Mouse (Mus musculus) heart, adult 11 months (tissue): ENCODE results near the gene Ncan.

Source experiments
- DNase-seq: peaks from one replicate; pipeline ENCODE4 v3.0.0; 2022

Ncan gene

GRCm38 (mm10) chr8:70120667-70121066, at the start of gene Ncan:
Ncan (minus strand) TSS chr8:70120873.
- peak; percentile 92 for DNase-seq

DNA sequence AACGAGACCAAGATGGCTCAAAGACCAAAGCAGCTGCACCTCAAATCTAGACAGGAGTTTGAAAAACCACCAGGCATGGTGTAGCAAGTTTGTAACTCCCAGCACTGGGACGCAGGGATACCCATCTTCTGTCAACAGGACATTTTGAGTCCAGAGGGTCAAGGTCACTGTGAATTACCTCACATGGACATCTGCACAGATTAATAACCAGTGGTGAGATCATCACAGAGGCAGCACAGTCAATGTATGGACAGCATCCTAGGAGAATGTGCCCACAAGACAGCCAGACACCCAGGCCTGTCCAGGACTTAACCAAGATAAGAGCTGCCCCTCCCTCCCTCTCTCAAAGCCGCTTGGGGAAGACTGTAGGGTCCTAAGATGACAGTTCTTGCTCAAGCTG, 49.4 kb upstream of the Ncan start:
- no peak for DNase-seq

GRCm38 (mm10) chr8:70166504-70167110, 45.9 kb upstream of the Ncan start:
- DNase-seq = peak; percentile 95

GRCm38 (mm10) chr8:70163316-70163715, 42.6 kb upstream of the Ncan start:
- DNase-seq = no peak

GRCm38 (mm10) chr8:70160015-70160414, 39.3 kb upstream of the Ncan start:
- DNase-seq = no peak

DNA sequence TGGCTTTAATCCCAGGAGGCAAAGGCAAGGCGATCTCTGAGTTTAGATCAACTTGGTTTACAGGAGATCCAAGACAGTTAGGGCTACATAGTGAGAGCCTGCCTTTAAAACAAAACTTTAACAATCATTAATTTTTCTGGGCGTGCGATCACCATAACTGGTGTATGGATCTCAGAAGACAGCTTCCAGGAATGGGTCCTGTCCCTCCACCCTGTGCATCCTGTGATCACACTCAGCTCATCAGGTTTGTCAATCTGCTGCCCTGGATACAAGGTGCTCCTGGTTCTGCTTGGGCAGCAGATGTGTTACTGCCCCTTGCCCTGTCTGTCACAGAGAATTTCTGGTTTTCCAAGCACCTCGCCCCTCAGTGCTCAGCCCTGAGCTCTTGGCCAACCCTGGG, 38.5 kb upstream of the Ncan start:
- no peak for DNase-seq

- peak; percentile 94 for DNase-seq
Measured at GRCm38 (mm10) chr8:70158069-70158853, 37.6 kb upstream of the Ncan start.

DNA sequence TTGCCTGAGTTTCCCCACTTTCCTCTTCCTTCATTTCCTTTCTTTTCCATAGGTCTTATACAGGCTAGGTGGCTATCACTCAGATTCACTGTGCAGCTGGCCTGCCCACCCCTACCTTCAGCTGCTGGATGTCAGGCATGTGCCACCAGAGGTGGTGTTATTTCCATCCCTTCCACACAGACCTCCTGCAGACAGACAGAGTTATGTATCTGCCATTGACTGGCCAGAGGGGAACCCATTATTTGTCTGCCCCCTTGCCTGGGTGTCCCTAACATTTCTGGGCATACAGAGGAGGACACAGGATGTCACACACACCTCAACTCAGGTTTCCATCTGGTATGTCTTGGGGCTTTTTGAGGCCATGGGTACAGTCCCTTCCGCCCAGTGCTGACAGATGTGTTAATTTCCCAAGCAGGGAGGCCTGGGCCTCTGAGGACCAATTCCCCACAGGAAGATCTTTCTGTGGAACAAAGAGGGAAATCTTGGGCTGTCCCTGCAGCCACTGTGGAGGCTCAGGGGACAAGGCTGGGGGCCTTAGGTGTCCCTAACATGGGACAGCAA, 36.6 kb upstream of the Ncan start:
- peak; percentile 86 for DNase-seq

DNA sequence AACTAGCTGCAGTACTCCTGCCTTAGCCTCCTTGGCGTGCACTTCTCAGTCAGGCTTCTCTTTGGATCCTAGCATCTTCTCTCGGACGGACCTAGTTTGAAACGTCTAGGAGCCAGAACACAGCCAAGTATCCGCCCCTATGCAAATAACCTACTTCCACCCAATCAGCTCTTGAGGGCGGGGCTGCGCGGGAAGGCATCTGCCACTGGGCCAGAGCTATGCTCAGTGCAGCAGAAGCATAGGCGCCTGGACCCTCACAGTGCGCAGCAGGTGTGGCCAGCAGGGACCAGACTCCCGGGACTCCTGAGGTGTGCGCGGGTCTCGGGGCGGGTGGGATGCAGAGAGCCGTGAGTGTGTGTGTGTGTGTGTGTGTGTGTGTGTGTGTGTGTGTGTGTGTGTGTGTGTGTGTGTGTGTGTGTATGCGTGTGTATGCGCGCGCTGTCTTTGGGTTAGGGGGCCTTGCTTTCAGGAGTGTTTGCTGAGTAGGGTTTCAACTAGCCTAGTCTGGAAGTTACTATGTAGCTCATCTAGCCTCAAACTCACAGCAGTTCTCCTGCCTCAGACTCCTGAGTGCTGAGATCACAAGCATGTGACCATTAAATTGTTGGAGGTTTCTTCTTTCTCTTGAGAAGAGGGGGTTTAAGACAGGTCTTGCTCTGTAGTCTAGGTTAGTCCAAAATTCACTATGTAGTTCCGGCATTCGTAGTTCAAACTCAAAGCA, 32.0 kb upstream of the Ncan start:
- DNase-seq = peak; percentile 96

DNA sequence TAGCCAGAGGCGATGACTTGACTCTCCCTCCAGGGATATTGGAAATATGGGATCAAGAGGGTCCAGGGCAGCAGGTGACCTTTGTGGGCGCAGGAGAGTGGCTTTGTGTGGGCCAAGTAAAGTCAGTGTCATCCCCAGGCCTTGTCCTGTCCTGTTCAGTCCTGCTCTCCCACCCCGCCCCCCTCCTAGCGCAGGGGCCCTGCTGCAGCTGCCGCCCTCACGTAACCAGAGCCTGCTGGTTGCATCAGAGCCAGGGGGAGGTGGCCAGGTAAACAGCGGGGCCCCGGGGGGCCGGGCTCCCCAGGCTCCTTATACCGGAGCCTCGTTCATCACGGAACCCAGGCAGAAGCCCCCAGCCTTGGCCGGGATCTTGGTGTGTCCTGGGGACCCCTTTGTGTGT, 29.5 kb upstream of the Ncan start:
- DNase-seq = no peak

GRCm38 (mm10) chr8:70147678-70148607, 27.3 kb upstream of the Ncan start:
- no peak for DNase-seq

DNA sequence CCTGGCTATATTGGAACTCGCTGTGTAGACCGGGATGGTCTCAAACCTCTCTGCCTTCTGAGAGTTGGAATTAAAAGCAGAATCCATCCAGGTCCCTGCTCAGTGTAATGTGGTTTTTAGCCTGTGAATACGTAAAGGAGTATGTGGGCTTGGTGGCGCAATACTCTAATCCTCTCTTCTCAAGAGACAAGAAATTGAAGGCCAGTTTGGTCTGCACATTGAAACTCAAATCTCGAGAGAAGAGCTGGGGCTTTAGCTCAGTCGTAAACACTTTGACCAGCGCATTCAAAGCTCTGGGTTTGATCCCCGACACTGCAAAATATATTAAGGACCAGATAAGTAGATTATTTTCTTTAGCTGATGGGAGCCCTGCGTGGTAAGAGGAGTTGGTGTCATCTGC, 19.3 kb upstream of the Ncan start:
- DNase-seq = no peak

DNA sequence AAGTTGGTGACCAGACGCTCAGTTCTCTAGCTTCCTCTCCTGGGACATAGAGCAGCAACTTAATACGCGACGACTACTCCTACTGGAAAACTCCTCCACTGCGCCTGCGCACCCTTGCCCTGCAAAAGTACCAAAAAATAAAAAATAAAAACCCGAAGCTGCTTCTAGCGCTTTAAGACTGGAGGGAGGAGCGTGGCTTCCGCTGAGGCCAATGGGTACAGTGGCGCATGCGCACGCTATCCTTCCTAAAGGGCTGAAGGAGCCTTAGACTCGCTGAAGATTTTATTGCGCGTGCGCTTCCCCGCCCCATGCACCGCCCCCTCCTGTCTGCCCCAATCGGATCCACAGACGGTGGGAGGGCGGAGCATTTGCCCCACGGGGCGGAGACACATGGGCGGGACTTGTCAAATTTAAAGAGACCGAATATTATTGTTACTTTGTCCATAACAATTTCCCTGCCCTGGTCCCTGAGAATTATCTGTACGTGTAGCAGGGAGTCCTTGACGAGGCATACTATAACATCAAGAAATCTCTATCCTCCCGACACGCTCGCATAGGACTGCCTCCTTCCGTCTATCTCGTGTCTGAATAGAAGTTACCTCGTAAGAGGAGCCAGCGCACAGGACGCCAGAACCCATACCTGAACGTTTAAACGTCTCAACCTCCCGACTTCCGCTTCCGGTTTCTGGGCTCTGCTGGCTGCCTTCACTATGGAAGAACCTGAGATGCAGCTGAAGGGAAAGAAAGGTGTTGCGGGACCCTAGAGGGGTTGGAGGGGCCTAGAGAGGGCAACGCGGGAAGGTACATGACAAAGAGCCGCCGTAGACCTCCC, 18.6 kb upstream of the Ncan start, which contains the start of the genes Rfxank, Borcs8 and Mef2b:
Gene Rfxank (minus strand): TSS at position 129 of the 832 bp plus-strand sequence.
Gene Borcs8 (plus strand): TSS at position 474 of the 832 bp plus-strand sequence.
Gene Mef2b (plus strand): TSS at position 686 of the 832 bp plus-strand sequence.
- peak; percentile 100 for DNase-seq

DNA sequence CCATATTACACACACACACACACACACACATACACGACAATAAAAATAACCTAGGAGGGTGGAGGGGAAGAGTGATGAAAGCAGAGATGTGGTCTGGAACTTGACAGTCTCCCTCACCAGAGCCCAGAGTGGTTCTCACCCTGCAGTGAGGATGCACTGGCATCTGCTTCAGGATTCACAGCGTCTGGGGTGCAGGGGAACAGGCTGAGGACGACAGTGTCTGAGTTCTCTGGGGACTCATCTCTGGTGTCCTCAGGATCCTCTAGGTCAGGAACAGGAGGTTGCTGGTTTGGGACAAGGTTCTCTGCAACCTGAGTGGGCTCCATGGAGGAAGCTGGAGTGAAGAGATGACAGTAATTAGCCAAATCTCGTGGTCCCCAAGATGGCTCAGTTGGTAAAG, 17.2 kb upstream of the Ncan start:
- DNase-seq = peak; percentile 91

- DNase-seq = peak; percentile 88
Measured at GRCm38 (mm10) chr8:70136591-70136990, 15.9 kb upstream of the Ncan start.

DNA sequence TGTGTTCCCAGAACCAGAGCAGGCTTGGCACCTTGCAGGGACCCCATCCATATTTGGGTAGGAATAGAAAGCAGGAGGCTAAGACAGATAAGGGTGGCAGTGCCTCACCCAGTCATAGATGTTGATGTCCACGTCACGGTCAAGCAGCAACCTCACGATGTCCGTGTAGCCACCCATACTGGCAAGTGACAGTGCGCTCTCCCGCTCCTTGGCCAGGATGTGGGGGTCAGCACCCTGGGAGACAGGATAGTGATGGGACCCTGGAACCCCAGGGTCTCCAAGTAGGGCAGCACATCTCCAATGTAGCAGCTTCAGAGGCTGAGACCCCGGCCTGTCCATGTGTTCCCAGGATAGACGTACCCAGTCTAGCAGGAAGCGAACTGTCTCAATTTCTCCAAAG, 14.3 kb upstream of the Ncan start:
- peak; percentile 91 for DNase-seq

DNA sequence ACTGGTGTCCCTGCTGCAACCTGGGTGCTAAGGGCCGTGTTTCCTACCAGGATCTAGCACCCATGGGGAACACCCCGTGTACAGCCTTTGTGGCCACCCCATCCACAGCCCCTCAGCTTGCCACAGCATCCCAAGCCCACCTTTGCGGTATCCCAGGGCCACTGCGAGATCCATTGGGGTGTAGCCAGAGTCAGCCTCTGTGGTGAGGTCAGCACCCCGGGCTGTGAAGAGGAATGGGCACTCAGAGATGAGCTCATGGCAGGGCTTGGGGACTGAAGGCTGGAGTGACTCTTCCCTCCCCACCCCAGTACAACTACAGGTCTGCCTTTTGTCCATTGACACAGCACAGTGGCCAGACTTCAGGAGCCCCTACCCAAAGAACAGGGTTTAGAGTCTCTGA, 13.4 kb upstream of the Ncan start:
- peak; percentile 91 for DNase-seq

- peak; percentile 98 for DNase-seq
Measured at GRCm38 (mm10) chr8:70131166-70131883, 10.7 kb upstream of the Ncan start, which contains the start of gene Nr2c2ap. Nr2c2ap (plus strand) TSS chr8:70131333.

- no peak for DNase-seq
Measured at GRCm38 (mm10) chr8:70130066-70130465, 9.4 kb upstream of the Ncan start.

DNA sequence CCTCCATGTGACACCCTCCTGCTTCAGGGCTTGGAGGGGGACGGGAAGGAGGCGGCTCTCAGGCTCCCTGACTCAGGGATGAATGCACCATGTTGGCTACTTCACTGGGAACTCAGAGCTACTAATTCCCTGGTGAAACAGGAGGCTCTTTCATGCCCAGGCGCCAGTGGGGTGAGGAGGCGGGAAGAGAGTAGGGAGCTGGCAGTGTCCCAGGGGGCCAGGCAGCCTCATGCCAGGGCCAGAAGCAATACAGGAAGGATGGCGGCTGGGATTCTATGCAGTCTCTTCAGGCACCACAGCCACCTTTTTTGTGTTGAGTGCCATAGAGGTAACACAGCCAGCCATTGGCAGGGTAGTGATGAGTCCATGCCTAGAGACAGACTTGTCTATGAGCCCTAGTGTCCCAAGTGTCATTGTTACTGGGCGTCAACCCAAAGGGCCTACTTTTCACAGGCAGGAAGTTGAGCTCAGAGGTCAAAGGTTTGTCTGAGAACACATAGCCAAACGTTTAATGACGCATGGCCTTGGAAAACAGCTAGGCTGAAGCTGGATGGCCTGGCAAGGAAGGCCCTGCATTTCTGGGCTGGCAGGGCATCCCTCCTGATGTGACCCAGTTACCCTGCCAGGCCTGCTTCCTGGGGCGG, 8.8 kb upstream of the Ncan start:
- peak; percentile 97 for DNase-seq
